Mouse (Mus musculus) cerebellum, adult 2 months (tissue): Measurements from ENCODE around the gene Rhoa.
"Not testable (repeated sequence)": the region's sequence is repeated elsewhere in the genome, so short reads cannot be mapped to it uniquely, and the experiment has no call there.

ENCODE experiments used
- CTCF ChIP-seq: fragments of 200-500 bp; IDR thresholded peaks from 2 replicates; pipeline ENCODE4 v1.5.1; 2011; ENCODE audit warnings: low read depth, mild to moderate bottlenecking, control low read depth, low read length, moderate library complexity, borderline replicate concordance; ENCODE audit not compliant: insufficient read depth
- POLR2A ChIP-seq: fragments of 200-500 bp; IDR thresholded peaks from 2 replicates; pipeline ENCODE4 v1.6.1; 2011; ENCODE audit warnings: low read length, control low read depth, borderline replicate concordance; ENCODE audit not compliant: insufficient read depth

DNA sequence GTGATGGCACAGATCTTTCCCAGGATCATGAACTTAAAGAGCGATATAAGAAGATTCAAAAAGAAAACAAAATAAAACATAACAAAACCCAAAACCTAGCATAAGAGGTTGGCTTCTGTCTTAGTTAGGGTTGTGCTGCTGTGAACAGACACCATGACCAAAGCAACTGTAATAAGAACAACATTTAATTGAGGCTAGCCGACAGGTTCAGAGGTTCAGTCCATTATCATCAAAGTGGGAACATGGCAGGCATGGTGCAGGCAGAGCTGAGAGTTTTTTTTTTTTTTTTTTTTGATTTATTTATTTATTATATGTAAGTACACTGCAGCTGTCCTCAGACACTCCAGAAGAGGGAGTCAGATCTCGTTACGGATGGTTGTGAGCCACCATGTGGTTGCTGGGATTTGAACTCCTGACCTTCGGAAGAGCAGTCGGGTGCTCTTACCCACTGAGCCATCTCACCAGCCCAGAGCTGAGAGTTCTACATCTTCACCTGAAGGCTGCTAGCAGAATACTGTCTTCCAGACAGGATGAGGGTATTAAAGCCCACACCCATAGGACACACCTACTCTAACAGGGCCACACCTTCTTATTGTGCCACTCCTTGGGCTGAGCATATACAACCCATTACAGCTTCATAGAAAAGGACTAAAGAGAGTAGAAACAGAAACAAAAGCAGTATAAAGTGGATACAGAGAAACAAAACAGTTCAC, 18.2 kb upstream of the Rhoa start:
- not testable (repeated sequence) for TF ChIP-seq CTCF, POLR2A
